Mouse (Mus musculus): ENCODE measurements at regions not wholly inside any gene's neighbourhood (a gene's known extent, or its start where the extent isn't known, plus 50 kb on each side); places are given as distances from the start of the nearest gene placed in this dataset.
A peak's percentile ranks its signal among the peaks of the same experiment; 100 is the strongest.

DNA sequence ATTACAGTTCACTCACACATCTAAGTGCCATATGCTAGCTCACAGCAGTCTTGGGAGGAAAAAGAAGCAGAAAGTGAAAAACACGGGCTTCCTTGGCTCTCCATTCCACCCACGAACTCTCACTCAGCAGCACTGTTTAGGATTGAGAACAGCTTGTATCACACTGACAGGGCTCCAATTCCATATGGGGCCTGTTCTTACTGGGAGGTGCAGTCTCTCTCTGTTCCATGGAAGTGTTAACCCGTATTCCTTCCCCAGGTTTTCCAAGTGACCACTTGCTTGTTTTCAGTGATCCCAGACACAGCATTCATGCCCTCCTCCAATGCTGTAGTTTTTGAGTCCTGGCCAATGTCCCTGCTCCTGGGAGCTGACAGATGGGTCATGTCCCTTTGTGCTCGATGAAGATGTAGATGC, 111.5 kb upstream of the C1qtnf3 start:
- DNase-seq, result peak; percentile 8 to 27

DNA sequence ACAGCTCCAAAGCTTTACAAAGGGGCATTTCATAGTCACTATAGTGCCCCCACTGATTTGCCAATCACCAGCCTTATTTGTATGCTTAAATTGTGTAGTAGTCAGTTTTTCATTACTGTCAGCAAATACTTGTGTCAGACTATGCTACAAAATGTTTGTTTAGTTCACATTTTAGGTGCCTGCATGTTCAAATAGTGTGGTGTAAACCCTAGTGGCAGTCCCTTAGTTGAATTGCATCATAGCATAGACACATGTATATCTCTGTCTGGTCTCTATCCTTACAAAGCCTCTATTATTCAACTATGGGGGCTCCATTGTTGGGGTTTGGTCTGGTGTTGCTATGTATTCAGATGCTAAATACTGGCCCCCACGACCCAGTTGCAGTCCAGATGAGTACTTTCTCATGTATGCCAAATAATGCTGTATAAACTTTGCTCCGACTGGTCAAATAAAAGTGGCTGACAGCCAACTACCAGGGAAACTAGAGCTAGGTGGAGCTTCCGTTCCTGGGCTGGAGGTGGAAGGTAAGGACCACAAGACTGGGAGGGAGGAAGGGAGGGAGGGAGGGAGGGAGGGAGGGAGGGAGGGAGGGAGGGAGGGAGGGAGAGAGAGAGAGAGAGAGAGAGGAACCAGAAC, 109.0 kb upstream of the C1qtnf3 start:
- DNase-seq, result no peak

GRCm38 (mm10) chr15:10846722-10847121, 105.4 kb upstream of the C1qtnf3 start:
- no peak for DNase-seq

- DNase-seq, result no peak
These were observed 87.9 kb upstream of the C1qtnf3 start for GRCm38 (mm10) chr15:10864004-10864775.

DNA sequence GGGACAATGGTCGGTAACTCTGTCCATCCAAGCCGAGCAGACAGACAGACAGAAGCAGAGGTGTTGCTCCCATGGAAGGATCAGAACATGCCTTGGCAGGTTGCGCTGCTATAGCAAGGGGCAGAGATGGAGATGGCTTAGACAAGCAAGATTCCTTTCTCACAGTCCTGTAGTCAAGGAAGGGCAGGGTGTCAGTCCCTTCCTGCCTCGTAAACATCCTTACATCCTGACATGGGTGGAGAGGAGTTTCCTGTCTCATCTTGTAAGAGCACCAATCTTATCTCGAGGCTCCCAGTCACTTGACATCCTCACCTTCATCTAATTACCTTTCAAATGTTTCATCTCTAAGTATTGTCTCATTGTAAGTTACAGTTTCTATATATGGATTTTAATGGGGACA, 87.0 kb upstream of the C1qtnf3 start:
- no peak for DNase-seq

DNA sequence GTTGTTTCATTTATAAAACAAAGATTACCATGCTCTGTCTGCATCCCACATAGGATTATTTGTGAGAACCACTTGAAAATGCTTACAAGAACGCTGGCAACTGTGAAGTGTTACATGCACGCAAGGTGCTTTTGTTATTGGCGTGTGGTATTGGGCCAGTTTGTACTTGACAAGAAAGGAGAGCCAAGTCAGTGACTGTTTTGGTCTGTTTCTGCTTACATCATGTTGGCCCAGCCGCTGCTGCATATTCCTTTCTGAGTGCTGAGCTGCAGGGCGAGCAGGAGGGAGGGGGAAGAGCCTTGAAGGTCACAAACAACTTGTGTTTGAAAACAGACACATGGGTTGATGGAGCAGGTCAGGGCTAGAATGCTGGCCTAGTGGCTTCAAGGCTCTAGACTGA, 85.3 kb upstream of the C1qtnf3 start:
- no peak for DNase-seq

- DNase-seq, result no peak
These were observed 84.0 kb upstream of the C1qtnf3 start for GRCm38 (mm10) chr15:10868115-10868514.

DNA sequence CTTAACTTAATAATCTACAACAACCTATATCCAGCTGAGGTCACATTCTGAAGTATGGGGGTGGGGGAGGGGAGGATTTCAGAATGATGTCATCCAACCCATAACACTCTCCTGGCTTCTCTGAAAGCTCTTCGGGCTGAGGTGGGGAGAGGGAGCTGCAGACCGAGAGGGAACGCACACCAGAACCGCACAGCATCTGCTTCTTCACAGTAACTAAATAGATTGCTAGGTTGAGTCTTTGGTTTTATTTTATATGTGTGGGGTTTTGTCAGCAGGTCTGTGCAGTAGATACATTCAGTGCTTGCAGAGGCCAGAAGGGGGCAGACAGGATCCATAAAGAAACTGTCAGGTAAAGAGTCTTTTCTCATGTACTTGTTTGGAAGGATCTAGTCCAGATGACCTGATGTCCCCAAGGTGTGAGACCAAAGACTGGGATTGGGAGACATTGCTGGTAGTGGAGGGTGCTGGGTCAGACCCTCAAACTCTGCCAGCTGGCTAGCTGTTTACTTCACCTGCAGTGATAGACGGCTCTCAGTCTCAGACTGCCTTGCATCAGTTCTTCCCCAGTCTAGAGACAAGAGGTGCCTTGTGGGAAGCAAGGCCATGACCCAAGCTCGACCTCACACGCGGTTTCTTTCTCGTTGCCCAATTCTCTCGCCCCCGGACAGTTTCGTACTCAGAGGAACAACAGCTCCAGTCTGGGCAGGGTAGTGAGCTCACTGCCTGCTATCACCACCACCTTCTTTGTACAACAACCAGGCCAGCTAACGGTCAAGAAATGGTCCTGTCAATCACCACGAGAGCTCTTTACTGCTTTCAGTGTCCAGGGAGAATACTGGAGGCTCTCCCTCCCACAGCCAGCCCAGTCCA, 83.2 kb upstream of the C1qtnf3 start:
- DNase-seq, result no peak

- DNase-seq, result no peak
These were observed 82.3 kb upstream of the C1qtnf3 start for GRCm38 (mm10) chr15:10869879-10870278.

DNA sequence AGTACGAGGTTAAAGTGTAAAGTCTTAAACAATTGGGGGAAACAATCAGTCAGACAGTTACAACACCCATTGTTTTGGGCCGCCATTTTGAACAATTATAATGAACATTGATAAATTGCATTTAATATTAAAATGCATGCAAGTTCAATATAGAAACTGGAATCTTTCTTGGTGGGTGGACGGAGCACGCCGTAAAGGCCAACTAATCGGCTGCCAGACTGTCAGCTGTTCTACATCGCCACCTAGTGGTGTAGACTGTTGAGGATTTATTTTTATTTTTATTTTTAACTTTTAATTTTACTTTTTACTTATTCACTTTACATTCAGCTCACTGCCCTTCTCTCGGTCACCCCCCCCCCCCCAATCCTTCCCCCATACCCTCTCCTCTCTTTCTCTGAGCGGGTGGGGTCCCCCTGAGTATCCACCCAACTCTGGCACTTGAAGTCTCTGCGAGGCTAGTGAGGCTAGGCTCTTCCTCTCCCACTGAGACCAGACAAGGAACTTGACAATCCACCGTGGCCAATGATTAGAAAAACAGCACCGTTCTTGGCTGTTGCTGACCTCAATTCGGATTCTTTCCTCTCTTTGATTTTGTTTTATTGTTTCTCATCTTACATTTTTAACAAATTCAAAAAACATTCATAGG, 79.7 kb upstream of the C1qtnf3 start:
- peak in 1 of 2 experiments; percentile 33 for DNase-seq

- DNase-seq, result no peak
These were observed 75.8 kb upstream of the C1qtnf3 start for GRCm38 (mm10) chr15:10876328-10876727.

DNA sequence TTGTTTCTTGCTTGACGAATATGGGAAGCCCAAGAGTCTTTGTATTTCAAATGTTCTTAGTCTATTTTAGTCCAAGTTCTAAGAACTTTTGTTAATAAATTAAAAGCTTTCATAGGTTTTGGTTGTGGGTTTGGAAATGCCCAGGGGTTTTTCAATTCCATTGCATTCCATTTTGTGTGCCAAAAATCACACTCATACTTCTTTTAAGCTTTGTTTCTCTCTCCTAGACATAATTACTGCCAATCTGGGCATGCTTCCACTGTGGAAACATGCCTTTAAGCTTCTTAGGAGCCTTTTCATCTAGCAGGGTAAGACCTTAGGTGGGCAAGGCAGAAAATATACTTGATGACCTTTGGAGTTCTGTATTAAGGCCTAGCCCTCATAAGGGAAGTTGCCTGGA, 70.4 kb upstream of the C1qtnf3 start:
- no peak for DNase-seq

DNA sequence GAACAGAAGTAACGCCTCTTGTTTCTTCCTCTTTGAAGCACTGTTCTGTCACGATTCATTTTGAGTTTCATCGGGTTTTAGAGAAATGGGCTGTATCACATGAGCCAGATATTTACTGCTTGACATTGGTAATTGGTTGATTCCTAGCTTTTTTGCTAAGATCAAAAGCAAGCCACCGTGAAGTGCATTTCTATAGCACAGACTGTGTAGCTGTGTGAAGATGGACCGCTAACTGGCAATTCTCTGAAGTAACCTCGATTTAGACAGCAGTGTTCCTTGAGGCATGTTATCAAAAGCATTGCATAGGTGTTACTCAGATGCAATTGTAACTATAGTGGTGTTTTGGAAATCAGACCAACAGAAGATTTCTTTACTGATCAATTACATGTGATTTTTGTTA, 64.1 kb upstream of the C1qtnf3 start:
- no peak for DNase-seq

- peak; percentile 17 to 57 for DNase-seq
These were observed 61.8 kb upstream of the C1qtnf3 start for GRCm38 (mm10) chr15:10890220-10890921.

GRCm38 (mm10) chr15:10898309-10898708, 53.8 kb upstream of the C1qtnf3 start:
- no peak for DNase-seq

- DNase-seq, result no peak
These were observed 53.2 kb upstream of the C1qtnf3 start for GRCm38 (mm10) chr15:10898715-10899486.

DNA sequence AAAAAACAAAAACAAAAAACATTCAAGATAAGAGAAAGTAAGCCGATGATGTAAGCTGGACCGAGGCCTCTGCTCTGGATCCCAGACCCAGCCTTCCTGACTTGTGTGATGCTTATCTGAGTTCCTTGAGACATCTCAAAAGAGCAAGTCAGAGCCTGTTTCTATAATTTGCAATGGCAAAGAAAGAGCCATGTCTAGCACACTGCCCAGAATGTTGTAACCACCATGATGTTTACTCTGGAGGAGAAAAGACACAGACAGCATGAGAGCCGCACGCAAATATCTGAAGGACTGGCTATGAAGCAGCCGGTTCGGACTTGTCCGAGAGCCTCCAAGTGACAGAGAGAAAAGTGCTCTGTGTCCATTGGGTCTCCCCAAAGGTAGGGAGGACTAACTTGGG, 52.2 kb upstream of the C1qtnf3 start:
- DNase-seq, result no peak

DNA sequence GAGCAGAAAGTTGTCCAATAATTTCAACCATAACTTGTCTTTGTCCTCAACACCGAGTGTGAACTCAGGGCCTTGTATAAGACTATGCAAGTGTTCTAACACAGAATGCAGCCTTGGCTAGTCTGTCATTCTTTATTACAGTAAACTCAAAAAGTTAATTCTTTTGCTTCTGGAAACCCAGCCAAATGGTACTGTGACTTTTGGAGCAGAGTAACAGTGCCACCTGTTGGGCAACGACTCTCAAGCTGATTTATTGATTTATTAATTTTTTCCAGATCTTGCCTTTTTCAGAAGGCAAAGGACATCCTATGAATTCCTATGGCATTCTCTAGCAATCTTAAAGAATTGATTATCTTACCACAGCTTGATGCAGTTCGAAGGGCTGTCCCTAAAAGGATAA, 51.1 kb upstream of the C1qtnf3 start:
- no peak for DNase-seq

- DNase-seq, result no peak
These were observed 50.3 kb upstream of the C1qtnf3 start for GRCm38 (mm10) chr15:10901745-10902262.
